Mouse (Mus musculus): ENCODE measurements around the gene Impdh1. TPM values are rescaled to one million over a fixed set of nuclear protein-coding genes. Genes with fewer than 3 reads are reported as not detected.
A peak's percentile ranks its signal among the peaks of the same experiment; 100 is the strongest.

Impdh1 gene
- polyA plus RNA-seq, 1 experiment from 2014 or later = 50.7 TPM

DNA sequence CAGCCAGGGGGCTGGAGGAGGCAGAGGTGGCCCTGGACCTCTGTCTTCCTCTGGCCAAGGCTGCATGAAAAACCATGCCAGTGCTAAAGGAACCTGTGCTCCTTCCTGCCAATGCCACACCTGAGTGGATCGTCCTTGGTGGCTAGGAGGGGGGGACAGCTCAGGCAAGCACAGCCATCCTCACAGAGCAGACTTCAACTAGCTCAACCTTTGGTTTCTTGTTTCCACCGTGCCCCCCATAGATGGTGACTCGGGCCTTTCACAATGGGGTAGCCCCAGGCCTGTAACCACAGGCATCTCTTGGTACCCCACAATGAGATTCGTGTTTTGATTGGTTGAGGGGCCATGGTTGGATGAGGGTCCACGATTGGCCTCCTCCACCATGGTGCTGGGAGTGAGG lies 14.8 kb downstream of the Impdh1 start:
- Histone ChIP-seq H3K4me1 (ENCODE audit: control insufficient read depth, insufficient read depth, low read length) (no peaks in the 10 kb centered on the region; the same call in 1 of the 2 replicates), H3K27ac (replicated peaks; ENCODE audit: low read depth, low read length) (no peak overlapping the region), H3K9me3 (ENCODE audit: control insufficient read depth, low read length) (no peaks in the 10 kb centered on the region), H3K9ac (ENCODE audit: low read depth, low read length) (no peak overlapping the region), H3K4me3 (ENCODE audit: low read depth, low read length) (no peak overlapping the region), H3K27me3 (replicated peaks; ENCODE audit: control insufficient read depth, insufficient read depth, low read length) (no peaks in the 10 kb centered on the region; the same call in 1 of the 2 replicates), H3K4me2 (ENCODE audit: low read depth, low read length) (no peak overlapping the region), H3K36me3 (ENCODE audit: control insufficient read depth, insufficient read depth, low read length) (peaks cover 29% of the 10 kb centered on the region)
- 87% methylated on average over 5 of the region's 5 CpGs for WGBS
- DNase-seq (ENCODE audit: low spot score) = no peak
- no peak for ATAC-seq (ENCODE audit: low read depth)

DNA sequence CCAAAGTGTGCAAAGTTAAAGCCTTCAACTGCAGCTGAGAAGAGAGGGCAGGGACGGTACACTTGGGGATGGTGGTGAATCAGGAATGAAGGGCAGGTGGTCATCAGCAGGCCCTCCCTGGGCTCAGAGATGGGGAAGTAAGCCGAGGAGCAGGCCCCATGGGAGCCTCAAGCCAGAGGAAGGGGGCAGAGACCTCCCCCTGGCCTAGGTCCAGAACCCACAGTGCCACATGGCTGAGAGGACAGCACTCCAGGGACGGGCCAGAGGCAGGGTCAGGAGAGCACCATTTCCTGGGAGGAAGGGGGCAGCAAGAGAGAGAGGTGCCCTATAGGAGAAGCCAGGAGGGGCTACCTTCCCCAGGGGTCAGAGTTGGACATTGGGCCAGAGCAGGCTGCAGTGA lies 15.7 kb downstream of the Impdh1 start:
- Histone ChIP-seq H3K4me2 (ENCODE audit: low read depth, low read length) (no peak overlapping the region), H3K9ac (ENCODE audit: low read depth, low read length) (no peak overlapping the region), H3K36me3 (ENCODE audit: control insufficient read depth, insufficient read depth, low read length) (peaks cover 23% of the 10 kb centered on the region), H3K4me3 (ENCODE audit: low read depth, low read length) (no peak overlapping the region), H3K27ac (replicated peaks; ENCODE audit: low read depth, low read length) (no peak overlapping the region), H3K27me3 (replicated peaks; ENCODE audit: control insufficient read depth, insufficient read depth, low read length) (no peaks in the 10 kb centered on the region; the same call in 1 of the 2 replicates), H3K9me3 (ENCODE audit: control insufficient read depth, low read length) (no peaks in the 10 kb centered on the region), H3K4me1 (ENCODE audit: control insufficient read depth, insufficient read depth, low read length) (no peaks in the 10 kb centered on the region; the same call in 1 of the 2 replicates)
- 63% methylated on average over 3 of the region's 3 CpGs for WGBS
- ATAC-seq (ENCODE audit: low read depth) = no peak
- DNase-seq (ENCODE audit: low spot score) = no peak

DNA sequence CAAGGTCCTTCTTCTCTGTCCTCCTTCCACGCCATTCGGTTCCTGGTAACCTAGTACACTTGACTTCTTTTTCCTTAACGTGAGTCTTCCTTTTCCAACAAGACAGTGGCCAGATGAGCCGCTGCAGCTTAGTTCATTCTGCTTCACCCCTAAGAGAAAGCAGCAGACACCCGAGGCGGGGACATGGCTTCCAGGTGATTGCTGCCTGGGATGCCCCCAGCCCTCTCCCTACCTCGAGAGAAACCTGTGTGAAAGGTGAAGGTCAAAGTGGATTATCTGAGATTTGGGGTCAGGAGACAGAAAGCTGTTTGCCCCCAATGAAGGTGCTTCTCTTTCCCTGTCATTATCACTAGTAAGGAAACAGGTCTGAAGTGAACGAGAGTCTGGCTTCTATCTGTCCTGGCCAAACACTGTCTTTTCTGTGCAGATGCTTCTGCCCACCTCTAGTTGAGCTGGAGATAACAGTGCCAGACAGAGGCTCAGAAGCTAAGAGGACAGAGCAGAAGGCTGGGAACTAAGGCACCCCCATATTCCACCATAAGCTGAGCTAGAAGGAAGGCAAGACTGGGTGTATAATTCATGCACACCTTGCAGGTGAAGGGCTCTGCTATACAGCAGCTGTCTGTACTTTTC lies 16.8 kb downstream of the Impdh1 start:
- H3K9me3 ChIP-seq (ENCODE audit: control insufficient read depth, low read length) = no peaks in the 10 kb centered on the region

DNA sequence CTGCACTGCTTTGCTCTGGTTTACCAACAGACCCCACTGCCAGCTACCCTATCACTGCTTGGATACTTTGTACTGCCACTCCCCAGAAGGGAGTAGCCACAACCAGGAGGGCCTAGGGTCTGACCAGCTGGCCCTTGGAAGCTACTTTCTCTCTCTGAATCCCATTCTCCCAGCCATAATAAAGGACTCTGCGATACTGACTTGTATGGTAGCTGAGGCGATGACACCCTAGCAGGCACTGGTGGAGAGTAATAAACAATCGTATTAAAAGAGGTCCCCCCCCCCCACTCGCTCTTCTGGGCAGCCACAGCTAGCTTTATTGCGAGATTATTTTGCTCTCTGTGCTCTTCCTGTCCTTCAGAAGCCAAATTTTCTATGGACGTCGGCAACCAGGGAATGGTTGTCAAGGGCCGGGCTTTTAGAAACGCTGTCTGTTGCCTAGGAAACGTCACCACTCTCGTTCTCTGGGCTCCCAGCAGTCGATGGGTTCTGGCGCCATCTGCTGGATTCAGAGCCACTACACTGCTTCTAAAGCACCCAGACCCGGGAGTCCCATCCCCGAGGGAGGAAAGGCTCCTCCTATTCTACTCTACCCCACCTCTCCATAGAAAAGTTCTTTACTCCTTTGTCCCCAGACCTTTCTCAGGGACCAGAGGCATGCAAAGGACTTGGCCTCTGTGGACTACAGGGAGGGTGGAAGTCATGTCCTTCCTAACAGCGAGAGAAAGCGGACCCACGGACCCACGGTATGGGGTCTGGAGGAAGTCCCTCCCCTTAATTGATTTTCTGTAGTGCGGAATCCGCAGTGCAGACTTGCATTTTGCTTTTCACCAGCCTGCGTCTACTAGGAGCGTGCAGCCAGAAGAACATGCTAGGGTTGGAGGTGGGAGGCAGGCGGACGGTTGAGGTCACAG lies 17.6 kb downstream of the Impdh1 start:
- peak overlapping the region; percentile 58 for H3K9ac ChIP-seq (ENCODE audit: low read depth, low read length)
- DNase-seq (ENCODE audit: low spot score) = peak; percentile 96
- peak overlapping the region; percentile 59 for H3K4me2 ChIP-seq (ENCODE audit: low read depth, low read length)
- peak; percentile 92 for ATAC-seq (ENCODE audit: low read depth)
- 14% methylated on average over 25 of the region's 25 CpGs for WGBS
- H3K36me3 ChIP-seq (ENCODE audit: control insufficient read depth, insufficient read depth, low read length) = peaks cover 9% of the 10 kb centered on the region
- no peaks in the 10 kb centered on the region; the same call in 1 of the 2 replicates for H3K27me3 ChIP-seq (replicated peaks; ENCODE audit: control insufficient read depth, insufficient read depth, low read length)
- H3K4me3 ChIP-seq (ENCODE audit: low read depth, low read length) = peak overlapping the region; percentile 38
- H3K27ac ChIP-seq (replicated peaks; ENCODE audit: low read depth, low read length) = no peak overlapping the region
- H3K9me3 ChIP-seq (ENCODE audit: control insufficient read depth, low read length) = no peaks in the 10 kb centered on the region
- no peaks in the 10 kb centered on the region; the same call in 1 of the 2 replicates for H3K4me1 ChIP-seq (ENCODE audit: control insufficient read depth, insufficient read depth, low read length)

More for the DNA sequence above, 16.8 kb downstream of the Impdh1 start:
- Histone ChIP-seq H3K27me3 (replicated peaks; ENCODE audit: control insufficient read depth, insufficient read depth, low read length) (no peaks in the 10 kb centered on the region; the same call in 1 of the 2 replicates), H3K27ac (replicated peaks; ENCODE audit: low read depth, low read length) (no peak overlapping the region), H3K9ac (ENCODE audit: low read depth, low read length) (peak overlapping the region; percentile 58; the same call in 1 of the 2 replicates), H3K4me3 (ENCODE audit: low read depth, low read length) (peak overlapping the region; percentile 38), H3K4me2 (ENCODE audit: low read depth, low read length) (peak overlapping the region; percentile 59), H3K4me1 (ENCODE audit: control insufficient read depth, insufficient read depth, low read length) (no peaks in the 10 kb centered on the region; the same call in 1 of the 2 replicates), H3K36me3 (ENCODE audit: control insufficient read depth, insufficient read depth, low read length) (peaks cover 16% of the 10 kb centered on the region)
- ATAC-seq (ENCODE audit: low read depth) (no peak), DNase-seq (ENCODE audit: low spot score) (no peak)
- 38% methylated on average over 8 of the region's 8 CpGs for WGBS

DNA sequence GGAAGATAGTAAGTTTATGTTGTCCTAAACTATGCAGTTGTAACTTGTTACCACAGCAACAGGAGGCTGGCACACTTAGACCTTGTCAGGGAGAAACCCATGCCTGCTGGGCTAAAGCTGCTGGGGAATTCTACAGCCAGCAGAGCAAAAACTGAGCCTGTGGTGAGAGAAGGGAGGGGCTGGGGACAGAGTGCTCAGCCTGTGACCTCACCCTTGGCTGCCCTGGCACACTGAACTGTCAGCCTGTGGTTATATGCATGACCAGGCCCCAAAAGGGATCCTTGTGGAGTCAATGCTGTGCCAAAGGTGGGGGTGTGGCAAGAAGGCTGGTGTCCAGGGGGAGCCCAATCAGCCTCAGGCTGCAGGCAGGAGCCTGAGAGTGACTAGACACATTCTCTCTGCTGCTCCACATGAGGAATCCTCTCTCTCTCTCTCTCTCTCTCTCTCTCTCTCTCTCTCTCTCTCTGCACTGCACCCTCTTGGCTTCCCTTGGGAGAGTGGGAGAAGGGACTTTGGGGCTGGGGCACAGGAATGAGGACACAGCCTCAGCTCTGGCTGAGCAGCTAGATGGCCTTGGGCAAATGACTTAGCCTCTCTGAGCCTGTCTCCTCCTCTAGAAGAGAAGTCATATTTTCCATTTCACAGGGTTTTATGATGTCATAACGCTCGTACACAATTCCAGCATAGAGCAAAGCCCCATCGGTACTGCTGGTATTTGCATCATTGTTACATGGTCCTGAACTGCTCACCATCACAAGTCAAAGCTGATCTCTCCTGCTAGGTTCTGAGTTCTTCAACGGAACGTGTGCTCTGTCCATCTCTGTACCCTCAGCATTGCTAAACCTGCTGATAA lies 20.1 kb downstream of the Impdh1 start:
- DNase-seq (ENCODE audit: low spot score) = peak; percentile 48
- 79% methylated on average over 5 of the region's 5 CpGs for WGBS
- no peaks in the 10 kb centered on the region; the same call in none of the 2 replicates for H3K27me3 ChIP-seq (replicated peaks; ENCODE audit: control insufficient read depth, insufficient read depth, low read length)

DNA sequence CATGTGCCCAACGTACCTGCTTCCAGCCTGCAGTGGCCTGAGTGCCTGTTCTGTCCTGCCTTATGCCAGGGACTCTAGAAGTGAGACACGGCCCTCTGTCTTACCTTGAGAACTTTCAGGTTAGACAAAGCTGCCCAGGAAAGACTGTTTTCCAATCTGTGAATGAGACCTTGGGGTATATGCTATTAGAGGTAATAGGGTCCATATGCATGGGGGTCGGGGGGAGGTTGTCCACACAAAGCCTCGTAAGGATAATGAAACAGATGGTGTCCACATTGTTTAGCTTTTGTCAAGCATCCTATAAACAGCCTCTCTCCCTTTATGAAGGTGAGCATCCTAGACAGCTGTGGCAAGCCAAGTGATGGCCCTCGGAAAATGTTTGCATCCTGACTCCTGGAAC lies 21.0 kb downstream of the Impdh1 start:
- no peak for DNase-seq (ENCODE audit: low spot score)

More for the DNA sequence above, 20.1 kb downstream of the Impdh1 start:
- H3K36me3 ChIP-seq (ENCODE audit: control insufficient read depth, insufficient read depth, low read length) = no peaks in the 10 kb centered on the region
- no peak overlapping the region for H3K27ac ChIP-seq (replicated peaks; ENCODE audit: low read depth, low read length)
- peak; percentile 27; the same call in 1 of the 2 replicates for ATAC-seq (ENCODE audit: low read depth)
- no peaks in the 10 kb centered on the region for H3K9me3 ChIP-seq (ENCODE audit: control insufficient read depth, low read length)
- no peak overlapping the region for H3K4me3 ChIP-seq (ENCODE audit: low read depth, low read length)
- no peak overlapping the region for H3K9ac ChIP-seq (ENCODE audit: low read depth, low read length)
- H3K4me2 ChIP-seq (ENCODE audit: low read depth, low read length) = no peak overlapping the region
- no peaks in the 10 kb centered on the region; the same call in 1 of the 2 replicates for H3K4me1 ChIP-seq (ENCODE audit: control insufficient read depth, insufficient read depth, low read length)

DNA sequence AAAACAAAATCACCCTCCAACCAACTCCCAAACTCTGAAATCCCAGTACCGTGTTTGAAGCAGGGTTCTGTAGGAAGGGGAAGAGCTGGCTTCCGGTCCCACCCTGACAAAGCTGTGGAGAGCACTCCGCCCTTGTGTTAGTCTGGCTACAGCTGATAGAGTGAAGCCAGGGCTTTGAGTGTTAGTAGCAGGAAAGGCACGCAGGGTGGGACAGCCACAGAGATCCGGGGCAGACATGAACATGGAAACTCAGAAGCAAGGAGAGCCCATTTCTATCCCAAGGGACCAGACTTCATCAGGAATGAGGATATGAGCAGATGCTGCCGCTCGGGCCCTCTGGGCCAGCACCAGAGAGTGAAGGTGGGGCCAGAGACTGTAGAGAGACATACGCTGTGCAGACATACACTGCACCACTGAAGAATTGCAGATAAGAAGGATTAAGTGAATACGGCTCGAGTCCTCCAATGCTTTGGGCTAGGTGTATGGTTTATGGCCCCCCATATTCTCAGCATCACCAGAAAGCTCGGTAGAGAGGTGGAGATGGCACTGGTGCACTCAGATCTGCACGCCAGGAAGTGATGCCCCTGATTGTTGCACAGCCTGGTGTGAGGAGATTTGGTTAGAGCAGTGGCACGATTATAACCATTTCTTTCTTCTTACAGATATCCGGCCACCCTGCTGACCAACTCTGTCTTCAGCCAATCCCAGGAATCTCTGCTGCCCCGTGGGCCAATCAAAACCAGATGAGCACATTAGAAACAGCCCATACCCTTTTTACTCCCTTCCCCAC lies 22.0 kb downstream of the Impdh1 start:
- Histone ChIP-seq H3K27me3 (replicated peaks; ENCODE audit: control insufficient read depth, insufficient read depth, low read length) (no peaks in the 10 kb centered on the region; the same call in none of the 2 replicates), H3K9me3 (ENCODE audit: control insufficient read depth, low read length) (no peaks in the 10 kb centered on the region), H3K27ac (replicated peaks; ENCODE audit: low read depth, low read length) (no peak overlapping the region), H3K36me3 (ENCODE audit: control insufficient read depth, insufficient read depth, low read length) (no peaks in the 10 kb centered on the region), H3K4me3 (ENCODE audit: low read depth, low read length) (no peak overlapping the region), H3K4me1 (ENCODE audit: control insufficient read depth, insufficient read depth, low read length) (no peaks in the 10 kb centered on the region; the same call in 1 of the 2 replicates), H3K4me2 (ENCODE audit: low read depth, low read length) (no peak overlapping the region), H3K9ac (ENCODE audit: low read depth, low read length) (no peak overlapping the region)
- 63% methylated on average over 15 of the region's 15 CpGs for WGBS
- ATAC-seq (ENCODE audit: low read depth) (no peak), DNase-seq (ENCODE audit: low spot score) (no peak)

More for the DNA sequence above, 21.0 kb downstream of the Impdh1 start:
- Histone ChIP-seq H3K4me3 (ENCODE audit: low read depth, low read length) (no peak overlapping the region), H3K4me2 (ENCODE audit: low read depth, low read length) (no peak overlapping the region), H3K27ac (replicated peaks; ENCODE audit: low read depth, low read length) (no peak overlapping the region), H3K9ac (ENCODE audit: low read depth, low read length) (no peak overlapping the region), H3K27me3 (replicated peaks; ENCODE audit: control insufficient read depth, insufficient read depth, low read length) (no peaks in the 10 kb centered on the region; the same call in none of the 2 replicates), H3K4me1 (ENCODE audit: control insufficient read depth, insufficient read depth, low read length) (no peaks in the 10 kb centered on the region; the same call in 1 of the 2 replicates), H3K9me3 (ENCODE audit: control insufficient read depth, low read length) (no peaks in the 10 kb centered on the region), H3K36me3 (ENCODE audit: control insufficient read depth, insufficient read depth, low read length) (no peaks in the 10 kb centered on the region)
- 56% methylated on average over 5 of the region's 5 CpGs for WGBS
- ATAC-seq (ENCODE audit: low read depth) = no peak

Data from embryonic facial prominence, embryonic 14.5 days (tissue).